Mouse (Mus musculus): Measurements from ENCODE around the gene Mdk. TPM values are rescaled to one million over a fixed set of nuclear protein-coding genes. Genes with fewer than 3 reads are reported as not detected.
A peak's percentile ranks its signal among the peaks of the same experiment; 100 is the strongest.

The Mdk gene
- polyA plus RNA-seq, 1 experiment from 2014 or later = 435 TPM

DNA sequence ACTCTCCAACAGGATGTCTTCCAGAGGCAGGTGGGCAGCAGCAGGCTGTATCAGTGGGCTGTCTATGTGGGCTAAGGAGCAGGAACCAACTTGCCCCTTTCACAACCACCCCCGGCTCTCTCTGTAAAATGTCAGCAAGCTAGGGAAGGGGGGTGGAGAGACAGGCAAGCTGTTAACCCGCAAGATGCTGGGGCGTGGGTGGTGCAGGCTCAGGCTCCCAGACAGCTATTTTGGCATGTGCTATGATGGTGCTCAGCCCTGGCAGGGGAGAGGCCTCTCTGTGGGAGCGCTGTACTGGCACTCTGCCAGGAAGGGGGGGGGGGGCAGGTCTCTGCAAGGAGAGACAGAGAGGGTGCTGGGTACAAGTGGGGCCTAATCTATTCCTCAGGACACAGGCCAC, 25.0 kb upstream of the Mdk start:
- Histone ChIP-seq H3K27ac (replicated peaks in 1 of 2; ENCODE audit: control insufficient read depth in 1 of 2, insufficient read depth in 1 of 2, low read depth in 2 of 2, low read length in 2 of 2) (peak overlapping the region; percentile 77 to 92), H3K36me3 (ENCODE audit: control insufficient read depth, insufficient read depth, low read length) (no peaks in the 10 kb centered on the region), H3K27me3 (ENCODE audit: control insufficient read depth, insufficient read depth, low read length) (no peaks in the 10 kb centered on the region), H3K4me2 (ENCODE audit: low read length) (peak overlapping the region; percentile 40), H3K9me3 (ENCODE audit: control insufficient read depth, low read length) (no peaks in the 10 kb centered on the region), H3K4me3 (ENCODE audit: control insufficient read depth in 1 of 2, insufficient read depth in 1 of 2, low read depth in 1 of 2, low read length in 2 of 2) (peak overlapping the region; percentile 2 to 11; a peak in 1 of 4 replicates), H3K4me1 (ENCODE audit: control insufficient read depth in 2 of 2, insufficient read depth in 2 of 2, low read length in 2 of 2) (peaks cover 47 to 77% of the 10 kb centered on the region in 2 experiments), H3K9ac (ENCODE audit: low read length) (no peak overlapping the region)
- peak; percentile 68 for ATAC-seq (ENCODE audit: insufficient number of reproducible peaks, insufficient read depth, low FRiP score, low read depth)
- WGBS = 4% methylated on average over 4 of the region's 4 CpGs

DNA sequence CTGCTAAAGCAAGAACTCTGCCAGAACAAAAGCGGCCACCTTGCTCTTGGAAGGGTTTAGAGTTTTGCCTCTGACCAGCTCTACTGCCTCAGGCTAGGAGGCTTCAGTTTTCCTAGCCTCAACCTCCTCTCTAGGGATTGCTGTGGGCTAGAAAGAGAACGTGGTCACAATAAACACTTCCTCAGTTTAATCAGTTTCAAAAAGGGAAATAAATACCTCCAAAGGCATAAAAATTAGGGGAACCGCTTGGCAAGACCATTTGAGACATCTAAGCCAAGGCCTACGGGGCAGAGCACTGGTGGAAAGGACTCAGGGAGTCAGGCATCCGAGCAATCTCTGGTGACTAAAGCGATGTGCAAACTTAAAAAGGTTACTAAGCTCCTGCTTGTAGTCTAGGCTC, 23.8 kb upstream of the Mdk start:
- H3K4me3 ChIP-seq (ENCODE audit: control insufficient read depth in 1 of 2, insufficient read depth in 1 of 2, low read depth in 1 of 2, low read length in 2 of 2) = no peak overlapping the region
- H3K36me3 ChIP-seq (ENCODE audit: control insufficient read depth, insufficient read depth, low read length) = no peaks in the 10 kb centered on the region
- no peak overlapping the region for H3K4me2 ChIP-seq (ENCODE audit: low read length)
- WGBS = 79% methylated on average over 6 of the region's 6 CpGs
- no peak for ATAC-seq (ENCODE audit: insufficient number of reproducible peaks, insufficient read depth, low FRiP score, low read depth)
- H3K9me3 ChIP-seq (ENCODE audit: control insufficient read depth, low read length) = no peaks in the 10 kb centered on the region
- peaks cover 44 to 72% of the 10 kb centered on the region in 2 experiments for H3K4me1 ChIP-seq (ENCODE audit: control insufficient read depth in 2 of 2, insufficient read depth in 2 of 2, low read length in 2 of 2)
- peak overlapping the region in 1 of 2 experiments; percentile 39; a peak in 2 of 4 replicates for H3K27ac ChIP-seq (replicated peaks in 1 of 2; ENCODE audit: control insufficient read depth in 1 of 2, insufficient read depth in 1 of 2, low read depth in 2 of 2, low read length in 2 of 2)
- no peak overlapping the region for H3K9ac ChIP-seq (ENCODE audit: low read length)
- H3K27me3 ChIP-seq (ENCODE audit: control insufficient read depth, insufficient read depth, low read length) = no peaks in the 10 kb centered on the region

- H3K4me3 ChIP-seq (ENCODE audit: control insufficient read depth in 1 of 2, insufficient read depth in 1 of 2, low read depth in 1 of 2, low read length in 2 of 2) = no peak overlapping the region
- H3K9ac ChIP-seq (ENCODE audit: low read length) = peak overlapping the region; percentile 44
- H3K4me2 ChIP-seq (ENCODE audit: low read length) = no peak overlapping the region
- no peak for ATAC-seq (ENCODE audit: insufficient number of reproducible peaks, insufficient read depth, low FRiP score, low read depth)
- no peaks in the 10 kb centered on the region for H3K9me3 ChIP-seq (ENCODE audit: control insufficient read depth, low read length)
- no peaks in the 10 kb centered on the region for H3K36me3 ChIP-seq (ENCODE audit: control insufficient read depth, insufficient read depth, low read length)
- 80% methylated on average over 4 of the region's 4 CpGs for WGBS
- H3K27ac ChIP-seq (replicated peaks in 1 of 2; ENCODE audit: control insufficient read depth in 1 of 2, insufficient read depth in 1 of 2, low read depth in 2 of 2, low read length in 2 of 2) = peak overlapping the region in 1 of 2 experiments; percentile 55; a peak in 1 of 4 replicates
- peaks cover 47 to 78% of the 10 kb centered on the region in 2 experiments for H3K4me1 ChIP-seq (ENCODE audit: control insufficient read depth in 2 of 2, insufficient read depth in 2 of 2, low read length in 2 of 2)
- H3K27me3 ChIP-seq (ENCODE audit: control insufficient read depth, insufficient read depth, low read length) = no peaks in the 10 kb centered on the region
These were observed 23.1 kb upstream of the Mdk start for GRCm38 (mm10) chr2:91955121-91955591.

DNA sequence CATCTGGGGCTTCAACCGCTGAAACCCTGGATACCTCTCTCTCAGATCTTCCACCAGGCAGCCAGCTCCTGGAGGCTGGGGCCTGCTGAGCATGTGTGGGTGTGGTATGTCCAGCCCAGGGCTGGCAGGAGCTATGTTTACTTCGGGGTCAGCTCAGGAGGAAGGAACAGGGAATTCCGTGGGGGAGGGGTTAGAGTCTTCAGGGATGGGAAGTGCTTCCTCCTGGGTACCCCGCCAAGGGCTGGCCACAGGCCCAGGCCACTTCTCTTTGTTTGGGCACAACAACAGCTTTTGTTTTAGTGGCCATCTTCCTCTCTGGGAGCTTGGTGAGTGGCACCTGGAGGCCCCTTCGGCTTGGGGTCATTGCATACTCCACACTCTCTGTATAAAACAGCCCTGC, 21.7 kb upstream of the Mdk start:
- H3K36me3 ChIP-seq (ENCODE audit: control insufficient read depth, insufficient read depth, low read length) = no peaks in the 10 kb centered on the region
- WGBS = 9% methylated on average over 5 of the region's 5 CpGs
- H3K27ac ChIP-seq (replicated peaks in 1 of 2; ENCODE audit: control insufficient read depth in 1 of 2, insufficient read depth in 1 of 2, low read depth in 2 of 2, low read length in 2 of 2) = peak overlapping the region; percentile 69 to 84
- no peaks in the 10 kb centered on the region for H3K9me3 ChIP-seq (ENCODE audit: control insufficient read depth, low read length)
- no peak overlapping the region for H3K4me3 ChIP-seq (ENCODE audit: control insufficient read depth in 1 of 2, insufficient read depth in 1 of 2, low read depth in 1 of 2, low read length in 2 of 2)
- H3K9ac ChIP-seq (ENCODE audit: low read length) = peak overlapping the region; percentile 54; the same call in 1 of the 2 replicates
- peak overlapping the region; percentile 8; the same call in 1 of the 2 replicates for H3K4me2 ChIP-seq (ENCODE audit: low read length)
- ATAC-seq (ENCODE audit: insufficient number of reproducible peaks, insufficient read depth, low FRiP score, low read depth) = peak; percentile 50
- peaks cover 49 to 78% of the 10 kb centered on the region in 2 experiments for H3K4me1 ChIP-seq (ENCODE audit: control insufficient read depth in 2 of 2, insufficient read depth in 2 of 2, low read length in 2 of 2)
- no peaks in the 10 kb centered on the region for H3K27me3 ChIP-seq (ENCODE audit: control insufficient read depth, insufficient read depth, low read length)

DNA sequence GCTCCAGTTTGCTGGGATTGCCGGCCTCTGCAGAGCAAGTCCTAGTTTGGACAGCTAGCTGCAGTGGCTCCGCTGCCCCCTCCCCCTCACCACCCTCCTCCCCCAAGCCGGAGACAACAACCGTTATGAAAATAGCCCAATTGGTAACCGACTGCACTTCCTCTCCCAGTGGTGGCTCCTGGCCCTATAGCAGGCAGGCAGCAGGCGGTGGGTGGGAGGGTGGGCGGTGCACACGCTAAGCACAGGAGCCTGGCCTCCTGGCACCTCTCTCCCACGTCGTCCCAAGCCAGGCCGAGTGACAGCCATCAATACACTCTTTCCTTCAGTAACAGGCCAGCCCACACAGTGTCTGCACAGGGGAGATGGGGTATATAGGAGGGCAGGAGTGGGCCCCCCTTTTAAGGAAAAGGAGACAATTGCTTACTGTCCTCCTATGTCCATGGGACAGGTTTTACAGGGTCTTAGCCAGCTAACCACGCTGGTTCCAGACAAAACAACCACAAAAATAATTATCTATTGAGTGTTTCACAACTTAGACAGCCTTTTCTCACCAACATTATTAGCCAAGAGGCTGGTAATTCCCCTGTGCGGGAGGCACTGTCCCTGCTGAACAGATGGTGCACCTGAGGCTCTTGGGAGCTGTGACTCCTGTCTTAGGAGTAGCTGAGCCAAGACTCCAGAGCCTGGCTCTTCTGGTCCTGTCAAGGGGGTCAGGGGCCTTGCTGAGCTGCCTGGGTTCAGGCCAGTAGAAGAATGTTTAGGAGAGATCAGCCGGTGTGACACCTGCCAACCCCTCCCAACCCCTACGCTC, 18.4 kb upstream of the Mdk start:
- peak overlapping the region; percentile 97 to 98 for H3K27ac ChIP-seq (replicated peaks in 1 of 2; ENCODE audit: control insufficient read depth in 1 of 2, insufficient read depth in 1 of 2, low read depth in 2 of 2, low read length in 2 of 2)
- H3K4me1 ChIP-seq (ENCODE audit: control insufficient read depth in 2 of 2, insufficient read depth in 2 of 2, low read length in 2 of 2) = peaks cover 53 to 77% of the 10 kb centered on the region in 2 experiments
- H3K27me3 ChIP-seq (ENCODE audit: control insufficient read depth, insufficient read depth, low read length) = no peaks in the 10 kb centered on the region
- 14% methylated on average over 15 of the region's 15 CpGs for WGBS
- no peaks in the 10 kb centered on the region for H3K9me3 ChIP-seq (ENCODE audit: control insufficient read depth, low read length)
- H3K4me3 ChIP-seq (ENCODE audit: control insufficient read depth in 1 of 2, insufficient read depth in 1 of 2, low read depth in 1 of 2, low read length in 2 of 2) = peak overlapping the region; percentile 42 to 50
- peaks cover 2% of the 10 kb centered on the region for H3K36me3 ChIP-seq (ENCODE audit: control insufficient read depth, insufficient read depth, low read length)
- peak; percentile 68 for ATAC-seq (ENCODE audit: insufficient number of reproducible peaks, insufficient read depth, low FRiP score, low read depth)
- peak overlapping the region; percentile 76 for H3K9ac ChIP-seq (ENCODE audit: low read length)
- H3K4me2 ChIP-seq (ENCODE audit: low read length) = peak overlapping the region; percentile 69

- H3K36me3 ChIP-seq (ENCODE audit: control insufficient read depth, insufficient read depth, low read length) = peaks cover 10% of the 10 kb centered on the region
- H3K4me3 ChIP-seq (ENCODE audit: control insufficient read depth in 1 of 2, insufficient read depth in 1 of 2, low read depth in 1 of 2, low read length in 2 of 2) = peak overlapping the region; percentile 42 to 50
- ATAC-seq (ENCODE audit: insufficient number of reproducible peaks, insufficient read depth, low FRiP score, low read depth) = peak; percentile 62
- peak overlapping the region; percentile 97 to 98 for H3K27ac ChIP-seq (replicated peaks in 1 of 2; ENCODE audit: control insufficient read depth in 1 of 2, insufficient read depth in 1 of 2, low read depth in 2 of 2, low read length in 2 of 2)
- H3K9ac ChIP-seq (ENCODE audit: low read length) = peak overlapping the region; percentile 76
- H3K4me1 ChIP-seq (ENCODE audit: control insufficient read depth in 2 of 2, insufficient read depth in 2 of 2, low read length in 2 of 2) = peaks cover 46 to 73% of the 10 kb centered on the region in 2 experiments
- peak overlapping the region; percentile 69 for H3K4me2 ChIP-seq (ENCODE audit: low read length)
- 47% methylated on average over 16 of the region's 17 CpGs for WGBS
- no peaks in the 10 kb centered on the region for H3K27me3 ChIP-seq (ENCODE audit: control insufficient read depth, insufficient read depth, low read length)
- no peaks in the 10 kb centered on the region for H3K9me3 ChIP-seq (ENCODE audit: control insufficient read depth, low read length)
These were observed 17.5 kb upstream of the Mdk start for GRCm38 (mm10) chr2:91949411-91950274.

DNA sequence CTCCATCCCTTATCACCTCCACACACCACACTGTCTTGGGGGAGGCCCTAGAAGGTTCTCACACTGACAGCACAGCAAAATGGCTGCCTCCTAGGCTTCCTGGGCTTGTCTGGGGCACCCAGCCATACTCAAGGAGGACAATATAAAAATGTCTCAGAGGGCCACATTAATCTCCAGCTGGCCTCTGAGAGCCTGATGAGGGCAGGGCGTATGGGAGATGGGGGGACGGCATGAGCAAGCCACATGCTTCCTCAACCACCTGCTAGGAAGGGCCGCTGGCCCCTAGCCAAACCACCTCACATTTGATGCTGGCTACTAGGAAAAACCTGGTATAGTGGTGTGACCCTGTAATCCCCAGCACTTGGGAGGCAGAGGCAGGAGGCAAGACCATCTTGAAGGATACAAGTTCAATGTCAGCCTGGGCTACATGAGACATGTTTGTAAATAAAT, 16.7 kb upstream of the Mdk start:
- 36% methylated on average over 3 of the region's 3 CpGs for WGBS
- no peak overlapping the region for H3K4me3 ChIP-seq (ENCODE audit: control insufficient read depth in 1 of 2, insufficient read depth in 1 of 2, low read depth in 1 of 2, low read length in 2 of 2)
- no peak for ATAC-seq (ENCODE audit: insufficient number of reproducible peaks, insufficient read depth, low FRiP score, low read depth)
- peak overlapping the region; percentile 76 for H3K9ac ChIP-seq (ENCODE audit: low read length)
- peak overlapping the region; percentile 97 to 98 for H3K27ac ChIP-seq (replicated peaks in 1 of 2; ENCODE audit: control insufficient read depth in 1 of 2, insufficient read depth in 1 of 2, low read depth in 2 of 2, low read length in 2 of 2)
- H3K27me3 ChIP-seq (ENCODE audit: control insufficient read depth, insufficient read depth, low read length) = no peaks in the 10 kb centered on the region
- H3K36me3 ChIP-seq (ENCODE audit: control insufficient read depth, insufficient read depth, low read length) = peaks cover 15% of the 10 kb centered on the region
- peak overlapping the region; percentile 69 for H3K4me2 ChIP-seq (ENCODE audit: low read length)
- peaks cover 44 to 69% of the 10 kb centered on the region in 2 experiments for H3K4me1 ChIP-seq (ENCODE audit: control insufficient read depth in 2 of 2, insufficient read depth in 2 of 2, low read length in 2 of 2)
- no peaks in the 10 kb centered on the region for H3K9me3 ChIP-seq (ENCODE audit: control insufficient read depth, low read length)

All from heart, embryonic 14.5 days (tissue).